Mouse (Mus musculus): ENCODE data around the gene Wnk2. TPM values are rescaled to one million over a fixed set of nuclear protein-coding genes. Genes with fewer than 3 reads are reported as not detected.
A peak's percentile ranks its signal among the peaks of the same experiment; 100 is the strongest.

The Wnk2 gene
- total RNA-seq, 2 experiments from 2014 or later, result 100 to 103 TPM

DNA sequence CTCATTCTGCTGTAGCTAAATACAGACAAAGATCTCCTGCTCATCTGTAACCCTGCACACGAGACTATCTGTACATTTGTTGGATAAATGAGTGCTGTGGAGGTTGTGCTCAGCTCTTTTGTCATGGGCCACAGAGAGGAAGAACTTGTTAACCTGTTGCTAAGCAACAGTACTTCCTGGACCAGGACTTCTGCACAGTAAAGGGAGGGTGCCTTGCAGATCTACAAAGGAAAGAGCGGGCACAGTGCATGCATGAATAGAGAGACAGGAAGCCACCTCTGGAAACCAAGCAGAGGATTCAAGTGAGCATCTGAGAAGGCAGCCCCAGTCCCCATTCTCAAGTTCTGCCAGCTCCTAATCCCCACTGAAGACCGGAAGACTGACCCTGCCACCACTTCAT lies 152.9 kb downstream of the Wnk2 start:
- DNase-seq (ENCODE audit: low spot score in 2 of 2), result no peak

DNA sequence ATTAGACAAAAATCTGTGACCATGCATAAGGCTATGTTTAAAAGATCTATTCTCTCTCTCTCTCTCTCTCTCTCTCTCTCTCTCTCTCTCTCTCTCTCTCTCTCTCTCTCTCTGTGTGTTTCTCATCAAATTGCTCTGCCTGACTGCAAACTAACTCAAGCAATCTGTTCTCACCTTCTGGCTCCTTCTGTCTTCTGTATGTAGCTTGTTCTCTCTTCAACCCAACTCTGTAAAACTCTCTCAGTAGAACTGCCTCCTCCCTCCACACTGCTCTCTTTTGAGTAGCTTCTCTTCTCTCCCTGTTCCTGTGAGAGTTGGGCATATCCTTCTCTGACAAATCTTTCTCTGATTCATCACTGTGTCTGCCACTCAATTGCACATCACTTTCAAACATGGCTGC lies 154.9 kb downstream of the Wnk2 start:
- DNase-seq (ENCODE audit: low spot score in 2 of 2), result peak in 1 of 2 experiments; percentile 64

DNA sequence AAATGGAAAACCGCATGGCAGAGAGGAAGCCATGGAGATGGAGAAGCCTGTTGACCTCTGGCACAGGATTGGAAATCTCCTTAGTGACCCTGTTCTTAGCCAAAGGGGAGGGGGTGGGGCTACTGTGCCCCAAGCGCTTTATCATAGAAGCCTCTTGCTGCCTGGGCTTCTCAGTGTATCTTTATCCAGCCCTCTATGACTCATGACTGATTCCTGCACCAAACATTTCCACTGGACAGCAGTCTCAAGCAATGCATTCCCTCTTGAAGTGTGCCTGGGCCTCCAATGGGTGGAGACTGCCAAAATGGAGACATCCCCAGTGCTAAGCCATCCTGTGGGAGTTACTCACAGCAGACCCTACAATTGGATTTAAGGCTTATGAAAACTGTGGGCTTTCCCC lies 157.7 kb downstream of the Wnk2 start:
- DNase-seq (ENCODE audit: low spot score in 2 of 2), result no peak

Other genes starting within 250 kb of the Wnk2 start
- 100 to 1,000 TPM; 112 to 113 TPM for gene Fam120a, start 180.0 kb downstream of the Wnk2 start, total RNA-seq (2021)
- gene Ninj1, start 39.5 kb upstream of the Wnk2 start, total RNA-seq (2021), result 10 to 100 TPM; 19.5 to 19.9 TPM
- gene Card19, start 68.0 kb upstream of the Wnk2 start, total RNA-seq (2021), result 10 to 100 TPM; 11.8 to 13.0 TPM
- 1 to 10 TPM; 1.9 to 2.2 TPM for gene Susd3, start 100.7 kb upstream of the Wnk2 start, total RNA-seq (2021)
- 1 to 10 TPM; 6.1 to 6.5 TPM for gene Fgd3, start 172.3 kb upstream of the Wnk2 start, total RNA-seq (2021)
- 10 to 100 TPM; 53.4 to 54.2 TPM for gene Bicd2, start 193.6 kb upstream of the Wnk2 start, total RNA-seq (2021)